Mouse (Mus musculus) naive thymus-derived CD4-positive, alpha-beta T cell, adult 2 months (primary cell): Measurements from ENCODE around the gene B3gnt8.

Experiments used
- DNase-seq: peaks from one replicate; pipeline ENCODE4 v3.0.0-alpha.2; 2011; ENCODE audit warnings: low read depth

B3gnt8 gene

GRCm38 (mm10) chr7:25626509-25627430, at the start of gene B3gnt8:
Gene B3gnt8 (plus strand): TSS chr7:25626654.
- DNase-seq = peak; percentile 27

- peak; percentile 71 for DNase-seq
These were observed 49.5 kb upstream of the B3gnt8 start for GRCm38 (mm10) chr7:25576793-25577437.

GRCm38 (mm10) chr7:25579441-25579840, 47.0 kb upstream of the B3gnt8 start:
- no peak for DNase-seq

- DNase-seq = no peak
These were observed 44.1 kb upstream of the B3gnt8 start for GRCm38 (mm10) chr7:25582301-25582810.

GRCm38 (mm10) chr7:25584651-25585050, 41.8 kb upstream of the B3gnt8 start:
- DNase-seq = no peak

GRCm38 (mm10) chr7:25585351-25586204, 40.9 kb upstream of the B3gnt8 start:
- DNase-seq = no peak

GRCm38 (mm10) chr7:25591226-25591625, 35.2 kb upstream of the B3gnt8 start:
- no peak for DNase-seq

- no peak for DNase-seq
These were observed 32.6 kb upstream of the B3gnt8 start for GRCm38 (mm10) chr7:25593859-25594258.

GRCm38 (mm10) chr7:25599663-25600062, 26.8 kb upstream of the B3gnt8 start:
- DNase-seq = peak; percentile 87

- no peak for DNase-seq
These were observed 25.8 kb upstream of the B3gnt8 start for GRCm38 (mm10) chr7:25600666-25601065.

- DNase-seq = no peak
These were observed 25.1 kb upstream of the B3gnt8 start for GRCm38 (mm10) chr7:25601346-25601745.

- DNase-seq = no peak
These were observed 19.8 kb upstream of the B3gnt8 start for GRCm38 (mm10) chr7:25606625-25607063.

- DNase-seq = no peak
These were observed 19.3 kb upstream of the B3gnt8 start for GRCm38 (mm10) chr7:25607196-25607595.

GRCm38 (mm10) chr7:25610056-25610455, 16.4 kb upstream of the B3gnt8 start:
- DNase-seq = no peak

- DNase-seq = no peak
These were observed 15.0 kb upstream of the B3gnt8 start for GRCm38 (mm10) chr7:25611501-25611900.

GRCm38 (mm10) chr7:25614086-25614485, 12.4 kb upstream of the B3gnt8 start:
- DNase-seq = no peak

GRCm38 (mm10) chr7:25614831-25615705, 11.4 kb upstream of the B3gnt8 start:
- DNase-seq = no peak

- no peak for DNase-seq
These were observed 10.8 kb upstream of the B3gnt8 start, which contains the start of gene Erich4 for GRCm38 (mm10) chr7:25615706-25616011. Gene Erich4 (minus strand): TSS chr7:25615892.

- DNase-seq = no peak
These were observed 8.9 kb upstream of the B3gnt8 start for GRCm38 (mm10) chr7:25617376-25618160.
